Mouse (Mus musculus) embryonic facial prominence, embryonic 12.5 days (tissue): ENCODE data around the gene Fcho1. TPM values are rescaled to one million over a fixed set of nuclear protein-coding genes. Genes with fewer than 3 reads are reported as not detected.

Experiments used
- polyA plus RNA-seq: library from polyadenylated mRNA; unstranded; fragments of >200 nt; fragmentation: Nextera tagmentation; extraction: Ambion mirVana; gene quantifications from 2 replicates; pipeline ENCODE4 v1.2.1, GENCODE M21; 2016

Gene Fcho1
- polyA plus RNA-seq, 1 experiment from 2014 or later, result 7.4 TPM

Other genes starting within 250 kb of the Fcho1 start
- gene Ano8, start 239.8 kb downstream of the Fcho1 start, polyA plus RNA-seq, result 9.6 and 10.7 TPM in 2 replicates
- gene Gtpbp3, start 237.6 kb downstream of the Fcho1 start, polyA plus RNA-seq, result 23.0 and 25.0 TPM in 2 replicates
- 62.2 and 64.4 TPM in 2 replicates for gene Plvap, start 214.0 kb downstream of the Fcho1 start, polyA plus RNA-seq
- gene Ccdc194, start 200.0 kb downstream of the Fcho1 start, polyA plus RNA-seq, result 0.48 and 0.49 TPM in 2 replicates
- gene Bst2, start 188.3 kb downstream of the Fcho1 start, polyA plus RNA-seq, result 11.2 and 12.8 TPM in 2 replicates
- gene Mvb12a, start 182.8 kb downstream of the Fcho1 start, polyA plus RNA-seq, result 69.0 and 72.6 TPM in 2 replicates
- 0.23 and 1.1 TPM in 2 replicates for gene Tmem221, start 166.8 kb downstream of the Fcho1 start, polyA plus RNA-seq
- not detected in 2 replicates for gene Nxnl1, start 159.1 kb downstream of the Fcho1 start, polyA plus RNA-seq
- gene Slc27a1, start 156.8 kb downstream of the Fcho1 start, polyA plus RNA-seq, result 48.4 and 48.6 TPM in 2 replicates
- 230 and 236 TPM in 2 replicates for gene Pgls, start 133.5 kb downstream of the Fcho1 start, polyA plus RNA-seq
- gene Fam129c, start 128.1 kb downstream of the Fcho1 start, polyA plus RNA-seq, result 4.5 and 6.2 TPM in 2 replicates
- gene Colgalt1, start 114.7 kb downstream of the Fcho1 start, polyA plus RNA-seq, result 72.7 and 72.8 TPM in 2 replicates
- 1.9 and 2.8 TPM in 2 replicates for gene Unc13a, start 54.0 kb downstream of the Fcho1 start, polyA plus RNA-seq
- gene Jak3, start 49.4 kb downstream of the Fcho1 start, polyA plus RNA-seq, result 3.4 and 4.5 TPM in 2 replicates
- 0.39 and 0.50 TPM in 2 replicates for gene Insl3, start 36.5 kb downstream of the Fcho1 start, polyA plus RNA-seq
- gene B3gnt3, start 23.9 kb downstream of the Fcho1 start, polyA plus RNA-seq, result 0.64 and 0.67 TPM in 2 replicates
- gene Zfp709, start 156.3 kb upstream of the Fcho1 start, polyA plus RNA-seq, result 8.1 and 8.5 TPM in 2 replicates
- gene Zfp882, start 182.9 kb upstream of the Fcho1 start, polyA plus RNA-seq, result 10.7 and 11.4 TPM in 2 replicates
- 30.5 and 31.9 TPM in 2 replicates for gene Zfp617, start 182.9 kb upstream of the Fcho1 start, polyA plus RNA-seq
- gene Zfp961, start 225.3 kb upstream of the Fcho1 start, polyA plus RNA-seq, result 20.7 and 24.4 TPM in 2 replicates